Mouse (Mus musculus) gastrocnemius, postnatal 36 days (tissue): ENCODE data around the gene Gga1. TPM values are rescaled to one million over a fixed set of nuclear protein-coding genes. Genes with fewer than 3 reads are reported as not detected.
A peak's percentile ranks its signal among the peaks of the same experiment; 100 is the strongest.

Experiments
- DNase-seq, 2 experiments: peaks; one replicate each; pipeline ENCODE4 v3.0.0; 2022
- intact Hi-C: fragments of 180-260 bp; cut with DNase I; formaldehyde crosslinking; loops from one replicate; pipeline ENCODE4 v1.15.1; 2025
- total RNA-seq, 2 experiments: library from RNA; stranded (reverse); gene quantifications; 2 replicates each; pipeline ENCODE4 v1.2.3; 2021

Gga1 gene
- total RNA-seq, 2 experiments from 2014 or later = 34.1 to 34.9 TPM

- no peak for DNase-seq
- intact Hi-C loops = loop anchor here (5.0 kb wide), 1 partner anchor 41 kb away; no protein-coding TSS in a partner anchor
Measured at GRCm38 (mm10) chr15:78900585-78901421, 23.8 kb downstream of the Gga1 start.

GRCm38 (mm10) chr15:78901422-78901789 is 24.4 kb downstream of the Gga1 start:
- DNase-seq = no peak
- intact Hi-C loops = loop anchor here (5.0 kb wide), 1 partner anchor 41 kb away; no protein-coding TSS in a partner anchor

GRCm38 (mm10) chr15:78903243-78903642 is 26.3 kb downstream of the Gga1 start:
- DNase-seq = peak; percentile 56 to 76
- intact Hi-C loops = loop anchor here (5.0 kb wide), 1 partner anchor 39 kb away; no protein-coding TSS in a partner anchor

GRCm38 (mm10) chr15:78908399-78908798 is 31.4 kb downstream of the Gga1 start:
- DNase-seq = no peak
- intact Hi-C loops = no loop called here

GRCm38 (mm10) chr15:78908982-78909381 is 32.0 kb downstream of the Gga1 start:
- no peak for DNase-seq
- intact Hi-C loops = no loop called here

- intact Hi-C loops = no loop called here
- DNase-seq = no peak
Measured at GRCm38 (mm10) chr15:78912040-78912439, 35.0 kb downstream of the Gga1 start.

GRCm38 (mm10) chr15:78913632-78914090 is 36.7 kb downstream of the Gga1 start, which contains the start of gene Pdxp:
Gene Pdxp, plus strand, starts transcription at chr15:78913919.
- intact Hi-C loops = no loop called here

GRCm38 (mm10) chr15:78914091-78914822 is 37.3 kb downstream of the Gga1 start:
- no peak for DNase-seq
- intact Hi-C loops = no loop called here

More at GRCm38 (mm10) chr15:78913632-78914090, 36.7 kb downstream of the Gga1 start, which contains the start of gene Pdxp:
- DNase-seq = peak; percentile 84 to 92

- DNase-seq = no peak
- intact Hi-C loops = loop anchor here (1.0 kb wide), 1 partner anchor 16 kb away; no protein-coding TSS in a partner anchor
Measured at GRCm38 (mm10) chr15:78914823-78915659, 38.1 kb downstream of the Gga1 start.

GRCm38 (mm10) chr15:78915660-78916017 is 38.6 kb downstream of the Gga1 start:
- DNase-seq = peak in 1 of 2 experiments; percentile 56
- intact Hi-C loops = loop anchor here (1.0 kb wide), 1 partner anchor 16 kb away; no protein-coding TSS in a partner anchor

- no peak for DNase-seq
Measured at GRCm38 (mm10) chr15:78916052-78916826, 39.2 kb downstream of the Gga1 start.

GRCm38 (mm10) chr15:78918126-78918525 is 41.1 kb downstream of the Gga1 start:
- intact Hi-C loops = no loop called here
- no peak for DNase-seq

More at GRCm38 (mm10) chr15:78916052-78916826, 39.2 kb downstream of the Gga1 start:
- intact Hi-C loops = no loop called here

GRCm38 (mm10) chr15:78919914-78920313 is 42.9 kb downstream of the Gga1 start:
- intact Hi-C loops = no loop called here
- DNase-seq = no peak

GRCm38 (mm10) chr15:78922700-78923099 is 45.7 kb downstream of the Gga1 start:
- no peak for DNase-seq
- intact Hi-C loops = no loop called here

- intact Hi-C loops = no loop called here
- DNase-seq = no peak
Measured at GRCm38 (mm10) chr15:78923585-78923984, 46.6 kb downstream of the Gga1 start.

- intact Hi-C loops = no loop called here
- no peak for DNase-seq
Measured at GRCm38 (mm10) chr15:78925129-78925528, 48.1 kb downstream of the Gga1 start.

GRCm38 (mm10) chr15:78926021-78926919 is 49.3 kb downstream of the Gga1 start, which contains the start of gene Lgals1:
Gene Lgals1, plus strand, starts transcription at chr15:78926725.
- intact Hi-C loops = no loop called here
- peak; percentile 92 to 94 for DNase-seq
